Mouse (Mus musculus) megakaryocyte, embryonic 14.5 days (primary cell): Measurements from ENCODE around the gene Taar7d. TPM values are rescaled to one million over a fixed set of nuclear protein-coding genes. Genes with fewer than 3 reads are reported as not detected.

Source experiments
- H3K27me3 ChIP-seq: replicated peaks from 2 replicates; pipeline ENCODE3; 2012; ENCODE audit warnings: inconsistent platforms
- H3K36me3 ChIP-seq: replicated peaks from 2 replicates; pipeline ENCODE3; 2012; ENCODE audit warnings: low read length, inconsistent platforms, mixed read lengths
- H3K4me1 ChIP-seq: 2 replicates; pipeline ENCODE4 v1.6.1; 2012; ENCODE audit warnings: inconsistent platforms
- H3K4me3 ChIP-seq: replicated peaks from 2 replicates; pipeline ENCODE3; 2012; ENCODE audit warnings: moderate library complexity, mild to moderate bottlenecking, inconsistent platforms
- H3K9me3 ChIP-seq: 2 replicates; pipeline ENCODE4 v1.6.1; 2012; ENCODE audit warnings: inconsistent platforms
- FLI1 ChIP-seq: IDR thresholded peaks from 2 replicates; pipeline ENCODE4 v1.6.1; 2012; ENCODE audit warnings: low read length, inconsistent platforms, mixed read lengths
- GATA1 ChIP-seq: IDR thresholded peaks from 3 replicates; pipeline ENCODE4 v1.6.1; 2012; ENCODE audit warnings: mixed read lengths, low read length, inconsistent platforms, borderline replicate concordance
- polyA plus RNA-seq: library from polyadenylated mRNA; stranded (reverse); fragments of >175 nt; gene quantifications from 2 replicates; pipeline ENCODE4 v1.2.3, GENCODE M21; 2012; ENCODE audit warnings: low replicate concordance; ENCODE audit not compliant: insufficient read depth

Taar7d gene
- not detected in 2 replicates for polyA plus RNA-seq

GRCm38 (mm10) chr10:24026922-24027321, at the start of gene Taar7d:
TSS of gene Taar7d (plus strand) at chr10:24027222.
- TF ChIP-seq GATA1: no peak
- no peak within 1 kb of the TSS for H3K4me3 ChIP-seq
- H3K27me3 ChIP-seq: no peaks in the 10 kb centered on the region
- H3K4me1 ChIP-seq: no peaks in the 10 kb centered on the region
- H3K9me3 ChIP-seq: 0 out of 2 replicates have a peak, but pooled peaks cover 5% of the 10 kb centered on the region
- no peaks in the 10 kb centered on the region for H3K36me3 ChIP-seq

- TF ChIP-seq GATA1 (no peak), FLI1 (no peak)
- no peak overlapping the region for H3K4me3 ChIP-seq
These were observed 49.1 kb upstream of the Taar7d start for GRCm38 (mm10) chr10:23977958-23978357.

GRCm38 (mm10) chr10:23978901-23979705, 47.9 kb upstream of the Taar7d start:
- H3K4me3 ChIP-seq: no peak overlapping the region
- no peaks in the 10 kb centered on the region for H3K36me3 ChIP-seq
- H3K27me3 ChIP-seq: no peaks in the 10 kb centered on the region
- H3K9me3 ChIP-seq: no peaks in the 10 kb centered on the region
- peaks cover 4% of the 10 kb centered on the region; the same call in 1 of the 2 replicates for H3K4me1 ChIP-seq
- TF ChIP-seq FLI1 (no peak), GATA1 (no peak)

More at GRCm38 (mm10) chr10:23977958-23978357, 49.1 kb upstream of the Taar7d start:
- no peaks in the 10 kb centered on the region for H3K27me3 ChIP-seq
- no peaks in the 10 kb centered on the region for H3K9me3 ChIP-seq
- H3K36me3 ChIP-seq: no peaks in the 10 kb centered on the region
- H3K4me1 ChIP-seq: peaks cover 4% of the 10 kb centered on the region; the same call in 1 of the 2 replicates

GRCm38 (mm10) chr10:23985546-23985945, 41.5 kb upstream of the Taar7d start, which contains the start of gene Taar6:
TSS of gene Taar6 (minus strand) at chr10:23985646.
- H3K4me3 ChIP-seq: no peak within 1 kb of the TSS
- TF ChIP-seq GATA1 (no peak), FLI1 (no peak)

GRCm38 (mm10) chr10:23986419-23986818, 40.6 kb upstream of the Taar7d start:
- Histone ChIP-seq H3K27me3 (no peaks in the 10 kb centered on the region), H3K9me3 (no peaks in the 10 kb centered on the region)
- TF ChIP-seq GATA1 (no peak), FLI1 (no peak)

More at GRCm38 (mm10) chr10:23985546-23985945, 41.5 kb upstream of the Taar7d start, which contains the start of gene Taar6:
- no peaks in the 10 kb centered on the region for H3K9me3 ChIP-seq
- no peaks in the 10 kb centered on the region for H3K36me3 ChIP-seq
- no peaks in the 10 kb centered on the region for H3K4me1 ChIP-seq
- H3K27me3 ChIP-seq: no peaks in the 10 kb centered on the region

GRCm38 (mm10) chr10:23993381-23993780, 33.6 kb upstream of the Taar7d start, which contains the start of gene Taar7a:
TSS of gene Taar7a (minus strand) at chr10:23993481.
- Histone ChIP-seq H3K4me3 (no peak within 1 kb of the TSS), H3K9me3 (no peaks in the 10 kb centered on the region), H3K27me3 (no peaks in the 10 kb centered on the region), H3K4me1 (no peaks in the 10 kb centered on the region), H3K36me3 (no peaks in the 10 kb centered on the region)
- TF ChIP-seq GATA1 (no peak), FLI1 (no peak)

More at GRCm38 (mm10) chr10:23986419-23986818, 40.6 kb upstream of the Taar7d start:
- Histone ChIP-seq H3K36me3 (no peaks in the 10 kb centered on the region), H3K4me3 (no peak overlapping the region), H3K4me1 (no peaks in the 10 kb centered on the region)

- no peaks in the 10 kb centered on the region for H3K36me3 ChIP-seq
- H3K4me1 ChIP-seq: no peaks in the 10 kb centered on the region
- no peaks in the 10 kb centered on the region for H3K9me3 ChIP-seq
- no peak for TF ChIP-seq GATA1
- no peak for TF ChIP-seq FLI1
- H3K27me3 ChIP-seq: no peaks in the 10 kb centered on the region
- H3K4me3 ChIP-seq: no peak within 1 kb of the TSS
These were observed 27.4 kb upstream of the Taar7d start, which contains the start of gene Taar7b for GRCm38 (mm10) chr10:23999639-24000038. TSS of gene Taar7b (plus strand) at chr10:23999939.

- no peak overlapping the region for H3K4me3 ChIP-seq
- TF ChIP-seq GATA1 (no peak), FLI1 (no peak)
- no peaks in the 10 kb centered on the region for H3K9me3 ChIP-seq
These were observed 20.6 kb upstream of the Taar7d start for GRCm38 (mm10) chr10:24006442-24006841.

GRCm38 (mm10) chr10:24007034-24007433, 20.0 kb upstream of the Taar7d start:
- Histone ChIP-seq H3K27me3 (no peaks in the 10 kb centered on the region), H3K9me3 (no peaks in the 10 kb centered on the region), H3K36me3 (no peaks in the 10 kb centered on the region), H3K4me1 (no peaks in the 10 kb centered on the region), H3K4me3 (no peak overlapping the region)
- no peak for TF ChIP-seq FLI1
- TF ChIP-seq GATA1: no peak

More at GRCm38 (mm10) chr10:24006442-24006841, 20.6 kb upstream of the Taar7d start:
- no peaks in the 10 kb centered on the region for H3K36me3 ChIP-seq
- no peaks in the 10 kb centered on the region for H3K4me1 ChIP-seq
- H3K27me3 ChIP-seq: no peaks in the 10 kb centered on the region

GRCm38 (mm10) chr10:24008143-24008542, 18.9 kb upstream of the Taar7d start:
- Histone ChIP-seq H3K4me3 (no peak overlapping the region), H3K27me3 (no peaks in the 10 kb centered on the region), H3K36me3 (no peaks in the 10 kb centered on the region), H3K9me3 (no peaks in the 10 kb centered on the region), H3K4me1 (no peaks in the 10 kb centered on the region)
- TF ChIP-seq FLI1 (no peak), GATA1 (no peak)
